Mouse (Mus musculus) olfactory bulb, adult 2 months (tissue): ENCODE results near the gene Peli3.

ENCODE experiments used
- CTCF ChIP-seq: fragments of 200-500 bp; IDR thresholded peaks from 2 replicates; pipeline ENCODE4 v1.5.1; 2012; ENCODE audit warnings: low read depth, mild to moderate bottlenecking, low read length, moderate library complexity; ENCODE audit not compliant: insufficient read depth
- POLR2A ChIP-seq: fragments of 200-500 bp; IDR thresholded peaks from 2 replicates; pipeline ENCODE4 v1.6.1; 2012; ENCODE audit warnings: mild to moderate bottlenecking, low read depth, low read length, moderate library complexity; ENCODE audit not compliant: insufficient read depth

DNA sequence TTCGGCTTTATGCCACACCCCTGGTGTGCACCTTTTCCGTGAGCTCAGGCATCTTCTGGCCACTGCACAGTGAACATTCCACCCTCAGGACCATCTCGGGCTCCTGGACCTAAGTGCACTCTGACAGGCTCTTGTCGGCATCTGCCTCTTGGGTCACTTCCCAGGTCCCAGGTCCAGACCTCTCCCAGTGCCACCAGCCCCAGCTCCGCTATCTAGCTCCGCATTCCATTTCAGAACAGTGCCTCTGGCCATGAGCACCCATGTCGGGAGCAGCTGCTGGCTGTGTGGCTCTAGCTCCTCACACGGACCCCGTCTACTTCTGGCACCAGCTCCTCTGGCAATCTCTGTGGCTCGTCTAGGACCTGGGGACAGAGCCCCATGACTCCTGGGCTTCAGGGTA lies 53.1 kb downstream of the Peli3 start:
- TF ChIP-seq POLR2A (no peak), CTCF (no peak)
